Mouse (Mus musculus) embryonic stem cell, embryonic (primary cell): ENCODE results near the gene Gm45713.

Experiments
- CTCF ChIA-PET, 4 experiments: fragments of 300-600 bp in 2 of 4; fragments of 350-600 bp in 2 of 4; sonication (Branson Sonifier 250); formaldehyde crosslinking; loops; one replicate each; lab custom pipeline; 2022; ENCODE audit warnings: inconsistent platforms in 2 of 4; lab: Charles Lee
- POLR2A ChIA-PET, 4 experiments: fragments of 300-600 bp in 2 of 4; fragments of 350-600 bp in 2 of 4; sonication (Branson Sonifier 250); formaldehyde crosslinking; loops; one replicate each; lab custom pipeline; 2022; ENCODE audit warnings: antibody characterized with exemption in 4 of 4, inconsistent platforms in 1 of 4; lab: Charles Lee

The Gm45713 gene

GRCm38 (mm10) chr7:45078513-45078912 is 57.5 kb downstream of the Gm45713 start:
- ChIA-PET CTCF (interaction anchor here in 2 of 4 experiments (0.9 to 5.1 kb wide), 7 partner anchors 11 to 84 kb away, joined by 3 to 26 read pairs (median 4); partner anchors contain the start of genes Aldh16a1 (in 1 of the 2), Flt3l (in 1 of the 2), Gm45713 (in 1 of the 2) and Pih1d1 (in 1 of the 2)), POLR2A (interaction anchor here in 2 of 4 experiments (0.8 to 5.4 kb wide), 12 partner anchors 9 to 76 kb away, joined by 3 to 48 read pairs (median 4); partner anchors contain the start of genes Aldh16a1 (in 1 of the 2), Pih1d1 (in 1 of the 2) and Rpl13a (in 1 of the 2))

- ChIA-PET POLR2A (interaction anchor here in 3 of 4 experiments (0.7 to 8.6 kb wide), 8 partner anchors 9 to 121 kb away, joined by 3 to 115 read pairs (median 3); partner anchors contain the start of genes Prmt1 (in 1 of the 3) and Rps11 (in 1 of the 3)), CTCF (interaction anchor here in 2 of 4 experiments (0.7 to 2.0 kb wide), 4 partner anchors 10 to 119 kb away, joined by 3 to 20 read pairs (median 4); no protein-coding TSS in a partner anchor)
Observed at GRCm38 (mm10) chr7:45077829-45078228, 58.2 kb downstream of the Gm45713 start.

GRCm38 (mm10) chr7:45077322-45077721 is 58.7 kb downstream of the Gm45713 start:
- ChIA-PET CTCF (interaction anchor here in 3 of 4 experiments (0.6 to 2.0 kb wide), 9 partner anchors 9 to 370 kb away, joined by 3 to 20 read pairs (median 5); no protein-coding TSS in a partner anchor), POLR2A (interaction anchor here in 3 of 4 experiments (0.6 to 8.6 kb wide), 12 partner anchors 9 to 372 kb away, joined by 3 to 115 read pairs (median 4); partner anchors contain the start of genes Prmt1 (in 1 of the 3) and Rps11 (in 1 of the 3))

GRCm38 (mm10) chr7:45076501-45076900 is 59.5 kb downstream of the Gm45713 start:
- POLR2A ChIA-PET, result interaction anchor here in 2 of 4 experiments (0.8 to 8.6 kb wide), 11 partner anchors 8 to 90 kb away, joined by 3 to 115 read pairs (median 3); partner anchors contain the start of genes Prmt1 (in 2 of the 2) and Rps11 (in 1 of the 2)
- CTCF ChIA-PET, result interaction anchor here in 3 of 4 experiments (0.6 to 2.0 kb wide), 11 partner anchors 9 to 379 kb away, joined by 3 to 20 read pairs (median 4); partner anchors contain the start of genes Flt3l (in 1 of the 3) and Gm45713 (in 1 of the 3)
